Mouse (Mus musculus) E14TG2a.4 (cell line): Measurements from ENCODE around the gene Bod1l.

Experiments
- H3K27me3 ChIP-seq: 2 replicates; pipeline ENCODE4 v1.6.1; 2014; ENCODE audit warnings: low read length, control low read depth; ENCODE audit not compliant: insufficient read depth
- H3K36me3 ChIP-seq: 2 replicates; pipeline ENCODE4 v1.6.1; 2014; ENCODE audit warnings: low read length, control low read depth; ENCODE audit not compliant: insufficient read depth
- H3K4me1 ChIP-seq: replicated peaks from 2 replicates; pipeline ENCODE4 v1.6.1; 2014; ENCODE audit warnings: low read depth, low read length, control low read depth
- H3K4me3 ChIP-seq: replicated peaks from 2 replicates; pipeline ENCODE4 v1.5.1; 2014; ENCODE audit warnings: mild to moderate bottlenecking, low read length
- H3K9me3 ChIP-seq: 2 replicates; pipeline ENCODE4 v1.6.1; 2014; ENCODE audit warnings: low read length, control low read depth
- CTCF ChIP-seq: conservative IDR thresholded peaks from 2 replicates; pipeline ENCODE4 v1.5.1; 2014; ENCODE audit warnings: low read length
- NANOG ChIP-seq: IDR thresholded peaks from 2 replicates; pipeline ENCODE4 v1.6.1; 2014; ENCODE audit warnings: borderline replicate concordance, low read length, mixed read lengths
- POU5F1 ChIP-seq: IDR thresholded peaks from 2 replicates; pipeline ENCODE4 v1.6.1; 2014; ENCODE audit warnings: low read length, borderline replicate concordance

The Bod1l gene

GRCm38 (mm10) chr5:41844147-41844529 is at the start of gene Bod1l:
Gene Bod1l, minus strand, starts transcription at chr5:41844315.
- H3K4me3 ChIP-seq, result peak within 1 kb of the TSS; percentile 97
- peaks cover 9% of the 10 kb centered on the region; the same call in 1 of the 2 replicates for H3K36me3 ChIP-seq
- H3K4me1 ChIP-seq, result peaks cover 23% of the 10 kb centered on the region
- TF ChIP-seq CTCF, result no peak
- no peak for TF ChIP-seq NANOG
- no peak for TF ChIP-seq POU5F1
- no peaks in the 10 kb centered on the region for H3K27me3 ChIP-seq
- no peaks in the 10 kb centered on the region for H3K9me3 ChIP-seq

GRCm38 (mm10) chr5:41893351-41893750 is 49.2 kb upstream of the Bod1l start:
- TF ChIP-seq NANOG, result peak; percentile 40; the same call in 1 of the 2 replicates
- TF ChIP-seq POU5F1, result no peak
- TF ChIP-seq CTCF, result no peak

GRCm38 (mm10) chr5:41890871-41891270 is 46.8 kb upstream of the Bod1l start:
- H3K4me1 ChIP-seq, result peaks cover 18% of the 10 kb centered on the region
- no peak for TF ChIP-seq POU5F1
- H3K9me3 ChIP-seq, result peaks cover 13% of the 10 kb centered on the region
- no peaks in the 10 kb centered on the region for H3K36me3 ChIP-seq
- H3K27me3 ChIP-seq, result peaks cover 5% of the 10 kb centered on the region
- H3K4me3 ChIP-seq, result no peak overlapping the region

More at GRCm38 (mm10) chr5:41893351-41893750, 49.2 kb upstream of the Bod1l start:
- no peak overlapping the region for H3K4me3 ChIP-seq
- H3K36me3 ChIP-seq, result no peaks in the 10 kb centered on the region
- no peaks in the 10 kb centered on the region for H3K27me3 ChIP-seq
- H3K9me3 ChIP-seq, result peaks cover 13% of the 10 kb centered on the region
- H3K4me1 ChIP-seq, result peaks cover 18% of the 10 kb centered on the region

- no peaks in the 10 kb centered on the region for H3K36me3 ChIP-seq
- H3K27me3 ChIP-seq, result peaks cover 16% of the 10 kb centered on the region
- no peak overlapping the region for H3K4me3 ChIP-seq
- peaks cover 13% of the 10 kb centered on the region for H3K9me3 ChIP-seq
- H3K4me1 ChIP-seq, result peaks cover 15% of the 10 kb centered on the region
- TF ChIP-seq CTCF (no peak), NANOG (no peak), POU5F1 (no peak)
Measured at GRCm38 (mm10) chr5:41889245-41889849, 45.2 kb upstream of the Bod1l start.

- H3K4me3 ChIP-seq, result no peak overlapping the region
Measured at GRCm38 (mm10) chr5:41888834-41889233, 44.7 kb upstream of the Bod1l start.

GRCm38 (mm10) chr5:41887738-41888137 is 43.6 kb upstream of the Bod1l start:
- H3K27me3 ChIP-seq, result peaks cover 30% of the 10 kb centered on the region
- no peak overlapping the region for H3K4me3 ChIP-seq
- no peak for TF ChIP-seq NANOG
- peak; percentile 72 for TF ChIP-seq CTCF
- H3K36me3 ChIP-seq, result no peaks in the 10 kb centered on the region
- H3K9me3 ChIP-seq, result peaks cover 13% of the 10 kb centered on the region
- H3K4me1 ChIP-seq, result no peaks in the 10 kb centered on the region

More at GRCm38 (mm10) chr5:41888834-41889233, 44.7 kb upstream of the Bod1l start:
- H3K36me3 ChIP-seq, result no peaks in the 10 kb centered on the region
- H3K4me1 ChIP-seq, result peaks cover 10% of the 10 kb centered on the region
- H3K27me3 ChIP-seq, result peaks cover 21% of the 10 kb centered on the region
- H3K9me3 ChIP-seq, result peaks cover 13% of the 10 kb centered on the region
- TF ChIP-seq NANOG (no peak), POU5F1 (no peak), CTCF (no peak)

- Histone ChIP-seq H3K27me3 (peaks cover 30% of the 10 kb centered on the region), H3K4me3 (no peak overlapping the region), H3K4me1 (no peaks in the 10 kb centered on the region), H3K9me3 (peaks cover 8% of the 10 kb centered on the region), H3K36me3 (no peaks in the 10 kb centered on the region)
- TF ChIP-seq NANOG, result no peak
- TF ChIP-seq CTCF, result peak; percentile 86
Measured at GRCm38 (mm10) chr5:41884563-41884962, 40.4 kb upstream of the Bod1l start.

- no peaks in the 10 kb centered on the region for H3K27me3 ChIP-seq
- no peaks in the 10 kb centered on the region for H3K36me3 ChIP-seq
- peaks cover 11% of the 10 kb centered on the region for H3K9me3 ChIP-seq
- no peaks in the 10 kb centered on the region for H3K4me1 ChIP-seq
- H3K4me3 ChIP-seq, result no peak overlapping the region
- TF ChIP-seq NANOG (no peak), CTCF (no peak), POU5F1 (no peak)
Measured at GRCm38 (mm10) chr5:41871164-41871563, 27.0 kb upstream of the Bod1l start.

- Histone ChIP-seq H3K27me3 (no peaks in the 10 kb centered on the region), H3K9me3 (peaks cover 5% of the 10 kb centered on the region; the same call in 1 of the 2 replicates), H3K4me1 (no peaks in the 10 kb centered on the region; the same call in 1 of the 2 replicates), H3K4me3 (no peak overlapping the region), H3K36me3 (no peaks in the 10 kb centered on the region)
- TF ChIP-seq NANOG (no peak), POU5F1 (no peak), CTCF (no peak)
Measured at GRCm38 (mm10) chr5:41855781-41856180, 11.7 kb upstream of the Bod1l start.
